Mouse (Mus musculus): Measurements from ENCODE around the gene Tecta.

Gene Tecta

DNA sequence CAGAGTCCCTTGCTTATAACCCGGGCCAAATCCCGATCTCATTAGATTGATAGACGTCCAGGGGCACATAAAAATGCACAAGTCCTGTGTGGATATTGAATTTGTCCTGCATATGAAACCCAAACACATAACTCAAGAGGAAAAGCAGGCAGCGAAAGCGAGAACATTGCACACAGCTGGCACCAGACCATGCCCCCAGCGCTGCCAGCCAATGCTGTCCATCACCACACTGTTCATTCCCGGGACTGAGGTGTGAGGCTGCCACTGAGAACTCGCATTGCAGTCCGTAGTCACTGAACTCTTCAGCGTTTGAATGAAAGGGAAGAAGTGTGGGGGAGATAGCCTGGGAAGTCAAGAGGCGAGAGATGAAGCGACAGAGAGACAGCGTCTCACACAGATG, 14.1 kb downstream of the Tecta start:
- DNase-seq: no peak

DNA sequence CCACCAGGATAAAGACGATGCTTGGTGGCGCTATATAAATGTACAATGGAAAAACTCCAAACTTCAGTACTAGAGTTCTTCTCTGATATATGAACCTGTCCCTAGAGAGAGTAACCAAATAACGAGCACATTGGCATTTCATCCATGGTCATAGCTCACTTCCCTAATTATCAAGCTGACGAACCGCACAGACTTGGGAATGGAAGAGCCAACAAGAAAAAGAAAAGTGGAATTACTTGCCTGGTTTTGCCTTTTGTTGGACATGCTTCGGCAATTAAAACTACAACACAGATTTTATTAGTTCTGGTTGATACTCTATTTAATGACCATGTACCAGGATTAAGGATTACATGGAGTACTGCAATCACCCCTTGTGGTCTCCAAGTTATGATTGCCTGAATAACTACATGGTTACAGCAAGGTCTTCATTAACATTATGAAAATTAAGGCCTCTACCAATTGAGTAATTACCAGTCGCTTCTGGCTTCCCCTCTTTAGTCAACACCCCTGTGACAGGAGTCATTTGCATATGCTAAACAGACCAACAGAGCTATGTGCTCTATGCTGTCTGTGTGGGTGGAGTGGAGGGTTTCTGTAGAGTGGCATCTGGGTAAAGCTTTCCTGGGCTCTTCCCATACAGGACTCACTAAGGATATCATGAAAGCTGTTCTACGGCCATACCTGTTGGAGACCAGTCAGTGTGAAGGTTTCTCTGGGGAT, 16.9 kb downstream of the Tecta start:
- DNase-seq: no peak

DNA sequence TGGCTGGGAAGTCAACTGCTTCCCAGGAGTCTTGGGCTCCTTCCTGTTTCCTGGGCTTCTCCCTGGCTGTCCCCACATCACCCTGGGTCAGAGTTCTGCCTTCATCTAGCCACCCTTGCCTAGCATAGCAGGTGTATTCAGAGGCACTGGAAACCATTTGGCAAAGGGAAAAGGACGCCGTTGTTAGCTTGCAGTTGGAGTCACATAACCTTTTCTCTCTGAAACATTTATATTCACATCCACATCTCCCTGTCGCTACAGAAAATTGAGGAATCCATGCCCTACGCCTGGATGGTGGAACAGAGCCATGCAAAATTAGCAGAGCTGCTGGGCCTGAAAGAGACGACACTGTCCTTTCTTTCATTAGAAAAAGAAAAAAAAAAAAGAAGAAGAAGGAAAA, 17.7 kb downstream of the Tecta start:
- peak; percentile 68 for DNase-seq

DNA sequence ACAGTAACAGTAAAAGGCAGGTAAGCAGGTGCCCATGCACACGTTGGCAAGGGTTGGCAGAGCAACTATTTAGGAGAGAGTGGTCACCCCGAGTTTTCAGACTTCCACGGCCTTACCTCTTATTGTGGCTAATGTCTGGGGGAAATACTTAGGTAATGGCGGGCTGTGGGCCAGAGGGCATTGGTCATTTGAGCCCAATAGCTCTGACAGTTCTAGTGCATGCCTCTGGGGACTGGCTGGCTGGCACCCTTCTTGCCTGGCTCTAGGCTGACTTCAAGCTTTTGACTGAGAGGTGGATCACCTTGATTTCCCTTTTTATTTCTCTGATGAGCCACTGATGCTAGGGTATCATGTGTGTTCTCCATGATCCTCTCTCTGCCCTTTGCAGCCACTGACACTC, 21.7 kb downstream of the Tecta start:
- no peak for DNase-seq

DNA sequence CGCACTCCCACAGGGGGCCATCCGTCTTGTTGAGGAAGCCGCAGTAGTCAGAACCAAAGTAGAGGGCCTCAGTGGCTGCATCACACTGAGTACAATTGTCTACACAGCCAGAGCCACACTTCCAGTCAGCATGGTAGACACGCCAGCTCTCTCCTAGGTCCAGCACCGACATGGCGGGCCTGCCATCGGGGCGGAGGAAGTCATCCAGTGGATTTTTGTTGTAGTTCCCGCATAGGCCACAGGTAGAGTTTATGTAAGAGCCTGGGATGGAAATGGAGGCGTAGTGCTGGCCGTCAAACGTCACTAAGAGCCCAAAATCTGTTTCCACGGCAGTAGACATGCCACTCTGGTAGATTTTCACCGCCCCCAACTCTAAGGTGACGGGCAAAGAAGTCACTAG, 22.1 kb downstream of the Tecta start:
- DNase-seq: no peak

DNA sequence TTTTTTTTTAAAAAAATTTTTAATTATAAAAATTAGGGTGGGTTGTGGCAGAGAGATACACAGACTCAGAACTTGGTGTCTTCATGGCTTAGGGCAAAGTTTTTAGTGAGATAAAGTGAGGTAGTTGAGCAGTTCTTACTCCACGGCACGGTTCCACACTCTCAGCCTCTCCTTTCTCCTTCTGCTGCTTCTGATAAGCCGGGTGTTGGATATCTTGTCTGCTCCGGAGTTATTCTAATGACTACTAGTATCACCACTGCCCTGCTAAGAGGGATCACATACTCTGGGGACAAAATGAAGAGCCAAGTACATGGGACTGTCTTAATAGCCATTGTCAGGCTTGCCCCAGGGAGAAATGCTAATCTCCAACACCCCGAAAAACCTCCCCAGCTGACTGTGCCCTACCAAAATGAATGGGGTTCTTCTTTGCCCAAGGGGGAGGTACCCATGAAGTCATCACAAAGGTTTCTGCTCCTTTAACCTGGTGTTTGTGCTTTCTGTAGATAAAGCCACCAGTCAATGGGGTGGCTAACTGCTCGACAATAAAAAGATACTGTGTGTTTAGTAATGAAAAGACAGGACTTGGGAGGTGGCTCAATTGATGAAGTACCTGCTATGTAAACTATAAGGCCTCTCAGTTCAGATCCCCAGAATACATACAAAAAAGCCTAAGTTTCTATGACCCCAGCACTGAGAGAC, 27.9 kb downstream of the Tecta start:
- no peak for DNase-seq

DNA sequence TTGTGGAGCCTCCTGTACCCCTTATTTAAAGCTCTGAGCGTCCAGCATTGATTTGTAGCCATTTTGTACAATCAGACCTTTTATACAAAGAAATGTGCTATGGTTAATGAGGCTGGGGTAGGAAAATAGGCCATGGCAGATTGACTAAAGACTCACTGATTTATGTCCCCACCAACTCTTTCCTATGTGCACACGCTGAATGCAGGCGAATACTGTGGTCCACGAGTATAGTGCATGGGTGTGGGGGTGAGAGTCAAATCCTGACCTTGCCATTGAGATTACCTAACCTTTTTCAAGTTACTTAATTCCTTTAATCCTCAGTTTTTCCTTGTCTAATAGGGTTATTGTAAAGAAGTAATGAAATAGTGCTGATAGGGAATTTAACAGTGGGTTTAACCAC, 42.1 kb downstream of the Tecta start:
- DNase-seq: no peak

DNA sequence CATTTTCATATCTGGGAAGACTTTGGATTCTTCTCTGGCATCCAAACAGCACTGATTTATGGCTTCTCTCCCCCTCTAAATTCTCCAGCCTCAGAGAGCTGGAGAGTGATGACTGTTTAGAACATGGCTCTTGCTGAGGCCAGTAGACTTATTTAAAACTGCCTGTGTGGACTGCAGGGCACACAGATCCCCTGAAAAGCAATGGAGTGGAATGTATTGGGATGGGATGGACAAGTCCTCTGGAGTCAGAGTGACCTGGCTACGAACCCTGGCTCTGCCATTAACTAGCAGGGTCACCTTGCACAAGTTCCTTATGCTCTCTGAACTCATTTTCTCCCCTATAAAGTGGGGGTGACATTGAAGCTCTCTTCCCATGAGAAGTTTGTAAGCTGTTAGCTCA, 44.9 kb downstream of the Tecta start:
- no peak for DNase-seq

DNA sequence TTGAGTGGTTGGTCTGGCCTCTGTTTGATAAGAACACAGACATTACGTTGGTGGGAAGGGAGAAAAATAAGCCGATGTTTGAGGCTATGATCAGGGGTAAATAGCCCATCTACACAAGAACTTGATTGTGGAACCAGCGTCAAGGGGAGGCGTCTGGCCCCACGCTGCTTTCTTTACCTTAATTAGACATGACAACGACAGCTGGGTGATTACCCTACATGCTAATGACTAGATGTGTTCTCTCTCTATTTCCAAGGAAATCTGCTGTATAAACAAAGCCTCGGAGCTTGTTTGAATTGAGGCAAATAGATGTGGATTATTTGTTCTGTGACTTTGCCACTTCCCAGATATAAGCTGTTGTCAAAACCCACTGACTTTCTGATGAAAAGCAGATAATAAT, 49.9 kb downstream of the Tecta start:
- DNase-seq: no peak

DNA sequence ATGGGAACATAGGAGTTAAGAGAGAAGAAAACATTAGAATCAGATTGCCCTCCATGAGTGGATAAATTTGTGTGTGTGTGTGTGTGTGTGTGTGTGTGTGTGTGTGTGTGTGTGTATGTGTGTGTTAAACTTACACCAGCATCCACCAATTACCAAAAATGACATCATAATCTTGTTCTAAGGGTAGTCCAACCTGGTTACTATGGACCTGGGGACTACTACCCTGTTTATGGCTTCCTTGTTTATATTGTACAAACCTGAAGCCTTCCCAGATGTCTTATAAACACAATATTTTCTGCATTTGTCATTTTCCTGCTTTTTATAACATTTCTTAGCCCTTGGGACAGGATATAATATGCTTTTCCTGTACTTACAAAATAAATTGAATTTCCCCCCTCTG, 53.4 kb downstream of the Tecta start:
- no peak for DNase-seq

DNA sequence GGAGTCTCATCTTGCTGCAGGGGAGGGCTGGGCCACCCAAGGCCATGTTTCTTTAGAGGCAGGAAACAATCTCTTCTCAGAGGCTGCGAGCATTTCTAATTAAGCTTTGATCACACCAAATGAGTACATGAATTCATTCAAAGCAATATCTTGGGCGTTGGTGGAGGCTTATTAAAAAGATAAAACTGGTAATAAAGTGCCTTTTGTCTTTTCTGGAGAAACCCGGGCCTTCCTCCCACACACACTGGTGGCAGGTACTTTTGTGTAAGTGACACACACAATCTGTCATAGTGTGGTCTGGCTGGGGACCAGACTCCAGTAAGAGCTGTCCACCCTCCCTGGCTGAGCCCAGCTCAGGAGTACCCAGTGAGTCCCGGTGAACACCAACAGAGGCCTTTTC, 60.6 kb downstream of the Tecta start:
- DNase-seq: no peak

DNA sequence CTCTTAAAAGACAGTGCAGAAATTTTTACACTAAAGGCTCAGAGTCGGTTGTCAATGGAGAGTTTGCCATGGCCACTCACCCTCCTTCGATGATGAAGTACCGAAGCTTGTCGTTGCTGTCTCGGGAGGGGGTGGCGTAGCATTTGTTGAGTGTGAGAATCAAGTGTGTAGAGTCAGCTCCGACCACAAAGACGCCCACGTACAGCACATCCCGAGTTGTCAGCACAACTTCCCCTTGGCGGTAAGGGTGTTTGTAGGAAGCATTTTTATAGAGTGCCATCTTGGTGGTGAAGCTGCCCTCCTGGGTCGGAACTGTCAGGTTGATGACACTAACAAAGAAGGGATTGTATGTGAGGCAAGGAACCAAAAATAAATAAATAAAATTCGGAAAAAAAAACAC, 62.7 kb downstream of the Tecta start:
- DNase-seq: no peak

DNA sequence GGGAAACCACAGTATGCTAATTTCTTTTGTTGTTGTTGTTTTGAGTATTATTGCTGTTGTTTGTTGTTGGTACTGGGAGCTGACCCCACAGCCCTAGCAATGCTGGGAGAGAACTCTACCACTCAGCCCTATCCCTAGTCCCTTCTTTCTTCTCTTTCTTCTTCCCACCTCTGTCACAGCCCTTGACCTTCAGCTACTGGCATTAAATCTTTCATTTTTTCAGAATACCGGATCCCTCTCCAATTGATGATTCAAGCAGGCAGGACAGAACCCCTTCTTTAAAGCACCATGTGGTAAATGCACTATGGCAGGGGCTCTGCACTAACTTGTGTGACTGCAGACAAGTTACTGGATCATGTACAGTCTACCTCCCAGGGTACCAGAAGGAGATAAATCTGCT, 63.2 kb downstream of the Tecta start:
- no peak for DNase-seq

DNA sequence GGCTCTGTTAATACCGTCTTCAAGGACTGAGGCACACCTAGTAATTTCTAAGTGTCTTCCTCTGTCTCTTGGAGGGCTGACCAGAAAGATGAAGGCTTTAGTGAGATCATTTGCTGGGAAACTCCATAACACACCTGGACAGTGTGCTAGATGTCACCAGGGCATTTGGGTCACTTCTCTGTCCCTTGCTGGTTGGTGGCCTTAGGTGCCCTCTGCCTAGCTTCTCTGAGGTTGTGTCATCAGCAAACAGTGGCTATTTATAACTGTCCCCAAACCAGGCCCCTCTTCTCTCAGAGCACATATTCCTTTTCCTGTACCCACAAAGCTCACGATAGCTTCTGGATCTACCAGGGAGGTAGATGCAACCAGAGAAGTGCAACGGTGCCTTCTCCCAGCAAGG, 64.8 kb downstream of the Tecta start:
- no peak for DNase-seq

DNA sequence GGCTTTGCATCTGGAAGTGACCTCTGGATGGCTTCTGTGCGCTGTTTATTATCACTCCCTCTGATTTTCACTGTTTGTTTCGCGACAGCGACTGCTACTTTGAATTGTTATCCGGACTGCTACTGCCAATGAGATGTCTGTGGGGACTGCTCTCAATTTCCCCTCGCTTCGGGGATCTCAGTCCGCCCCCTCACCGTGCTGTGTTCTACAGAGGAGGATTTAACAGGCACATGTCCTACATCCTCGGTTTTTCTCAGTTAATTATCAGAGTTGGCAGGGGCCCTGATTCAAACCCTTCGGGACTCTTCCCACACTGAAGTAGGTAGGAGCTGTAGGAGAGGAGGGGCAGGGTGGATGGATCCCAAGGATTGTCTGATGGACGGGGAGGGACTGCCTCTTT, 67.0 kb downstream of the Tecta start:
- peak; percentile 72 for DNase-seq

DNA sequence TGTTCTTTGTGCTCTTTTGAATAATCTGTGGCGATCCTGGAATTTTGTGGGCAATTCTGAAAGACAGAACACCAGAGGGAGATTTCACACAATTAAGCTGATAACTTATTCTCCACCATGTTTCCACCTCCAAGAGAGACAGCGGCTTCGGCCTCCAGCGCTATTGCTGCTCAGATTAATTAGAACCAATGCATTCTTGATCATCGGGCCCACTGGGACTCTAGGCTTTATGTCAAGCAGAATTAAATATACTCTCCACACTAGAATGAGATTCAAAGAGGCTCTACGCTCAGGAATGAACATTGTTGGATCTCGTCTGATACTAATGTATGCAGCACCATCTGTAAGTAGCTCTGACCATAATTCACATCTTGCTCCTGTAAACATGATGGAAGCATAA, 68.4 kb downstream of the Tecta start:
- no peak for DNase-seq

DNA sequence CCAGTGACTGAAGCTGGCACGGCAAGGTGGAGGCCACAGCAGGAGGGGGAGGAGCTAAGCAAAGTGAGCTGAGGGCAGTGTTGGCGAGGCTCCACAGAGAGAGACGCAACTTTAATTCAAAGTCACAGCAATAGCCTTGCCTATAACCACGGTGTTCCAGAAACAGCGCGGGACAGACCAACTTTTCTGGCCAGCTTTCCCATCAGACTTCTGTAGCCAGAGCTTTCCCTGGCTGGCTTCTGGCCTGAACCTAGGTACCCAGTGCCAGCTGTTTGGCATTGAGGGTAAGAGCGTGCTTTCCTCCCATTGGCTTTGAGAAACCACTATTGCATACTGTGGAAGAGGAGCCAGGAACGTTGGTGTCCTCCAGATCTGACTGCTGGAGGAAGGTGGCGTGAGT, 70.0 kb downstream of the Tecta start:
- DNase-seq: no peak

DNA sequence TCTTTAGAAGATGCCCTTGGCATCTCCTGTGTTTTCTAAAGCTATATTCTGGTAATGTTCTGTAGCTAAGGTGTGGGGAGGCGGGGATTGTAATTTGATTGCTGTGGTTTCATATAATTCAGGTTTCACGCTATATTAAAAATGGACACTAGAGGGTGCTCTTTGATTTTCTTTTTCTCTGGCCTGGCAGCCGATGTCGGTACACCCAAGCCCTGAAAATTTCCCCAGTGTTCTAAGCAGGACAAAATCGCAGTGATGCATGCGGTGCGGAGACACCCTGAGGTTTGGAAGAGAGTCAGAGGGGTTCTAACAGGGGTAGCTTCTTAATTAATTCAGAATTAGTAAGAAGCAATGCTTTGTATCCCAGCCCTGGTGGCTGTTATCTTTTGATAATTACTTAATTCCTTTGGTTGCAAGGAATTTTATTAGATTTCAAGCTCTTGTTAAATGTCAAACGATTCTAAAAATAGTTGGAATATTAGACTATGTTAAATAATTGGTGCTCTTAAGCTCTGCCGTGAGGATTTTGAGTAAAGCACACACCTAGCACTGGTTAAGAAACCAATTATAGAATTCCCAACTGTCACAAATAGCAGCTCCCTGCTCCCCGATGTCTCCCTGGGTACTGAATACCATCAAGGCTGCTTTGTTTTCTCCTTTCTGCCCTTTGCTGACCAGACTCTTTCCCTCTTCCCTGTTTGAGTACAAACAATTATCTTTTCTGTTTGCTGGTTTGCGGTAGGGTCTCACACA, 72.9 kb downstream of the Tecta start:
- peak; percentile 38 for DNase-seq

DNA sequence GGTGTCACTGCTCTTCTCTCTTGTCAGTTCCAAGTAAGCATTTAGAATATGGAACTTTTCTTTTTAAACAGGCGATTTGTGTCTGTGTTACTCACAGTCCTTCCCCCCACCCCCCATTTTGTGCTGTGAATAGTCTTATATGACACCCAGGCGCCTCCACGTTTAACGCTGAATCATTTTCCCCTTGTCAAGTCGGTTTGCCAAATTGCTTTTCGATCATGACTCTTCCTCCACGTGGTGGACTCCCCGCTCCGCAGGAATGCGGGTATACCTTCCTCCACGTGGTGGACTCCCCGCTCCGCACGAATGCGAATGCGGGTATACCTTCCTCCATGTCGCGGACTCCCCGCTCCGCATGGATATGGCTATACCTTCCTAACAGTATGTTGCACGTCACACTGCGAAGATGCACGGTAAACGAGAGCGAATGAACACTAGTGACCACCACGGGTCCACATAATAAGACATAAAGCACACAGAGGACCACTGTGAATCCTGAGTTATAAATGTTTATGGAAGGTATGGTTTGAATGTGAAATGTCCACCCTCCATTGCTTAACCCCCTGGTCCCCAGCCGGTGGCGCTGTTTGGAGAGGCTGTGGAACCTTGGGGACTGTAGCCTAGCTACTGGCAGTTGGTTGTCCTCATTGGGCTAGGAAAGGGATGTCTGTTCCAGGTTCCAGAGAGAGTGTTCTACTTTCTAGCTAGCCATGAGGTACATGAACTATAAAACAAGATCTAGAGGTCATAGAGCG, 74.9 kb downstream of the Tecta start:
- no peak for DNase-seq

DNA sequence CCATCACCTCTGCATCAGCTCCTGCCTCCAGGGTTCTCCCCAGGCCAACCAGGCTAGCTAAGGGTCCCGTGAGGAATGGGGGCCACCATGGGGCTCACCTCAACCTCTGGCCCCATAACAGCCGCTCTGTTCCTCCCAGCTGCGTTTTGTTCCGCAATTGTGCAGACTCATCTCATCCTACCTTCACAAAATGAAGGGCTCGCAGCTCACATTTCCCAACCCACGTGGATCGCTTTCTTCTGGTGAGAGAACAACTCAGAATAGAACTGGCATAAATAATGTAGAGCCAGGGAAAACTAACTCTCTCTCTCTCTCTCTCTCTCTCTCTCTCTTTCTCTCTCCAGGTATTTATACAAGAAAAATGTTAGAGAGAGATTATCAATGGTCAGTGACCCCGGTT, 76.5 kb downstream of the Tecta start:
- DNase-seq: no peak

DNA sequence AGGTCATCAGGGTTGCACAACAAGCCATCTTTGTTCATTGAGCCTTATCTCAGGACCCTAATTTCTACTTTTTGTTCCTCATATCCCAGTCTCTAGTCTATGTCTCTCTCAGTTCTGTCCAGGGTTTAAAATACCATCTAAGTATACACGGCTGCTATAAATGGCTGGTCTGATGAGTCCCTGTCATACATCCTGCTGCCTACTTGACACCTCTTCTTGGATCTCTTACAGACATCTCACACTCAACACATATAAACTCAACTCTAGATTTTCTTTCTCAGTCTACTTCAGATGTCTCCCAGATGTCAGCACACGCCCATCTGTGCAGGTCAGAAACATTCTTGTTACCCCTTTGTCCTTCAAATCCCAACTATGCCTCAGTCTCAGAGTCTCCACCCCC, 78.3 kb downstream of the Tecta start:
- DNase-seq: no peak

DNA sequence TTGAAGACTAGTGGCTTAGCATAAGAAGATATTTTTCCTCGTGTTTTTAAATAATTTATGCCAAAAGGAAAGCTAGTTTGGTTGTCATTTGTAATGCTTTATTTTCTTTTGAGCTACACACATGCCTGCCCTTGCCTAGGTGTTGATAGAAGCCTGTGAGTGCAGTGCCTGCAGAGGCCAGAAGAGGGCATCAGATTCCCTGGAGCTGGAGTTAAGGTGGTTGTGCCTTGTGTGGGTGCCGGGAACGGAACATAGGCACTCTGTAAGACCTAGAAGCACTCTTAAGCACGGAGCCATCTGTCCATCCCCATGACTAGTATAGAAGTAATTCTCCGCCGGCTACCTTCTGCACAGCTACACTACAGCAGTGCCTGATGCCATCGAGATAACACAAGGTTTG, 79.1 kb downstream of the Tecta start:
- DNase-seq: no peak

DNA sequence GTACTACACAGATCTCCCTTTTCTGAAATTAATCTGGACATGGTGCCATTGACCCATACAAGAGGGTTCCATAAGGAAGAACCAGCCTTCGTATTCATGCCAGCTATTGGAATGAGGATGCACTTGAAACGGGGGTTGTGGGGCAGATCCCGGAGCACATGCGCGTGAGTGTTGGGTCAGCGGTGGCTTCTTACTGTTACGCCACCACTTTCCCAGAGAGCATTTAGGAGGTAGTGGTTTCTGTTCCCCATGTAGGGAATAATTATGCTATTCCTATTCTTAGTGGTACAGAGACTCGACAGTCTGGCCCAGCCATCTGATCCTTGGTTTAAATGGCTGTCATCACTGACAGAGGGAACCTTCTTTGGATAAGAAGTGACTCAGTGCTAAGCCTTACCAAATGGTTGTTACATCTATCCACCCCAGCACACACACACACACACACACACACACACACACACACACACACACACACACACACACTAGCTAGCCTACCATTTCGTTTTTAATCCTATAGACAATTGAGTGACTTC, 81.2 kb downstream of the Tecta start:
- peak; percentile 38 for DNase-seq

Measured in layer of hippocampus, adult 9-11 months (tissue).